Mouse (Mus musculus) intestine, postnatal 0 days (tissue): ENCODE measurements around the gene Ugt1a9. TPM values are rescaled to one million over a fixed set of nuclear protein-coding genes. Genes with fewer than 3 reads are reported as not detected.
A peak's percentile ranks its signal among the peaks of the same experiment; 100 is the strongest.

Experiments used
- ATAC-seq: fragments of 200-750 bp; cut with Nextera tagmentation; 2 replicates; pipeline ENCODE4 v1.8.0; 2017; ENCODE audit warnings: mild to moderate bottlenecking, moderate TSS enrichment, moderate library complexity
- H3K27ac ChIP-seq: fragments of 300-500 bp; sonication (generic); 2 replicates; pipeline ENCODE4 v1.5.1; 2014; ENCODE audit warnings: mild to moderate bottlenecking, low read depth, low read length, moderate library complexity
- H3K27me3 ChIP-seq: fragments of 300-500 bp; sonication (generic); replicated peaks from 2 replicates; pipeline ENCODE4 v1.6.1; 2014; ENCODE audit warnings: low read length, mixed read lengths; ENCODE audit not compliant: control insufficient read depth, insufficient read depth
- H3K36me3 ChIP-seq: fragments of 300-500 bp; sonication (generic); 2 replicates; pipeline ENCODE4 v1.6.1; 2014; ENCODE audit warnings: mild to moderate bottlenecking, moderate library complexity; ENCODE audit not compliant: control insufficient read depth, insufficient read depth
- H3K4me1 ChIP-seq: fragments of 300-500 bp; sonication (generic); replicated peaks from 2 replicates; pipeline ENCODE4 v1.6.1; 2014; ENCODE audit warnings: antibody characterized with exemption, low read length, mixed read lengths; ENCODE audit not compliant: control insufficient read depth, insufficient read depth
- H3K4me2 ChIP-seq: fragments of 300-500 bp; sonication (generic); replicated peaks from 2 replicates; pipeline ENCODE4 v1.6.1; 2014; ENCODE audit warnings: low read depth, mild to moderate bottlenecking, moderate library complexity
- H3K4me3 ChIP-seq: fragments of 300-500 bp; sonication (generic); 2 replicates; pipeline ENCODE4 v1.5.1; 2014; ENCODE audit warnings: low read depth, low read length
- H3K9ac ChIP-seq: fragments of 300-500 bp; sonication (generic); 2 replicates; pipeline ENCODE4 v1.6.1; 2014; ENCODE audit warnings: mild to moderate bottlenecking, low read depth, low read length
- H3K9me3 ChIP-seq: fragments of 300-500 bp; sonication (generic); 2 replicates; pipeline ENCODE4 v1.6.1; 2016; ENCODE audit warnings: mixed run types; ENCODE audit not compliant: control insufficient read depth
- CTCF ChIP-seq: sonication (generic); IDR thresholded peaks from 2 replicates; pipeline ENCODE4 v1.5.1; 2016; ENCODE audit warnings: low read depth, mild to moderate bottlenecking, control low read depth, antibody characterized with exemption, moderate library complexity
- WGBS: fragments of 180-500 bp; shearing (Covaris S2); extraction: QIAGEN DNeasy Blood & Tissue Kit; methylation state at CpG from one replicate; pipeline ENCODE4 v1.1.7; 2014; 5-methylcytosine and 5-hydroxymethylcytosine counted together
- polyA plus RNA-seq: library from polyadenylated mRNA; unstranded; fragments of >200 nt; fragmentation: Nextera tagmentation; extraction: Ambion mirVana; gene quantifications from 2 replicates; pipeline ENCODE4 v1.2.1, GENCODE M21; 2015

Ugt1a9 gene
- polyA plus RNA-seq, 1 experiment from 2014 or later = 38.4 TPM

DNA sequence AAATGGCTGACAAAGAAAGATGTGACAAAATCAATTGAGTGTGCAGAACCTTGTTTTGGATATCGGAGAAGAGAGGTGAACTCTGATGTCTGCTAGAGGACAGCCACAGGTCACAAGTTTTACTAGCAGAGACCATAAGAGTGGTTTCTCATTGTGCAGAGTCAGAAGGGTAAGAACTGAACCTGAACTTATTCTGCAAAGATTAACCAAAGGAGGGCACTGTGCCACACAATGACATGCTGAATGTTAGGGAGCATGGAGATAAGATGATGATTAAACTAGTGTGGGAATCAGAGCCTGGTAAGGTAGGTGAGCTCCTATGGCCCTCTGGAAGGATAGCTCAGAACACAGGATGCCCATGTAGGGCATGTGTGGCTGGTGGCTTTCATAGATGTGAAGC, 125.1 kb downstream of the Ugt1a9 start:
- Histone ChIP-seq H3K9me3 (no peaks in the 10 kb centered on the region), H3K4me1 (no peaks in the 10 kb centered on the region), H3K27me3 (no peaks in the 10 kb centered on the region), H3K36me3 (no peaks in the 10 kb centered on the region), H3K9ac (no peak overlapping the region), H3K4me3 (no peak overlapping the region), H3K27ac (no peak overlapping the region), H3K4me2 (no peak overlapping the region)
- TF ChIP-seq CTCF = peak; percentile 40
- WGBS = 86% methylated on average over 1 of the region's 1 CpGs
- ATAC-seq = no peak

DNA sequence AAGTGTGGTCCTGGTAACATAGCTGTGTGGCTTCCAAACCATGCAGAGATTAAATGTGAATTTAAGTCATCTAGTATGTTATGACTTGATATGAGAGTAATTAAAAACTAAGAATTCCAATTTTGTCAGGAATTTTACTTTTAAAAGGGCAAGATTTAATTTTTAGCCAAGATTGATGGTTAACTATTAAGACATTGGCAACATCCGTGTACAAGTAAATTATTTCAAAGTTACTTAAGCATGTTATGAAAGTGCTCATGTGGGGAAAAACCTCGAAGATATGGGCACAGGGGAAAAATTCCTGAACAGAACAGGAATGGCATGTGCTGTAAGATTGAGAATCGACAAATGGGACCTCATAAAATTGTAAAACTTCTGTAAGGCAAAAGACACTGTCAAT, 126.8 kb downstream of the Ugt1a9 start:
- Histone ChIP-seq H3K4me1 (no peaks in the 10 kb centered on the region), H3K4me3 (no peak overlapping the region), H3K4me2 (no peak overlapping the region), H3K27ac (no peak overlapping the region), H3K9me3 (no peaks in the 10 kb centered on the region), H3K9ac (no peak overlapping the region), H3K36me3 (no peaks in the 10 kb centered on the region), H3K27me3 (no peaks in the 10 kb centered on the region)
- no peak for ATAC-seq
- TF ChIP-seq CTCF = no peak
- WGBS = 82% methylated on average over 3 of the region's 3 CpGs

DNA sequence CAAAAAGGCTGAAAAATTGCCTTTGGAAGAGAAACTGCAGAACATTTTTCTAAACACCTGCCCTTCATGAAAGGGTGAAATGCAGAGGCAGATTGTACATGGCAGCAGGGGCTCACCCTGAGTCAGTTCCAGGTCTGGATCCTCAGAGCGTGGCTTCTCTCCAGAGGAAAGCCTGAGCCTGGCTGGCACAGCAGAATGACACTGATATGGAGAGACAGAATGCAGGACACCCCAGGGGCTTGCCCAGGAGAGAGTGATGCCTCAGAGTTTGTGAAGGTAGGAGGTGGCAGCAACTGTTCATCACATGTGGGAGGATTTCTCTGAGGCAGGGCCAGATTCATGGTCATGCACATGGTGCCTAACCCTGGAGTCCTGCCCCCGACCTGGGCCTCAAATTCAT, 129.4 kb downstream of the Ugt1a9 start:
- H3K27ac ChIP-seq = no peak overlapping the region
- H3K9ac ChIP-seq = no peak overlapping the region
- H3K9me3 ChIP-seq = no peaks in the 10 kb centered on the region
- WGBS = 62% methylated on average over 2 of the region's 2 CpGs
- no peaks in the 10 kb centered on the region for H3K27me3 ChIP-seq
- TF ChIP-seq CTCF = no peak
- no peak overlapping the region for H3K4me2 ChIP-seq
- no peak overlapping the region for H3K4me3 ChIP-seq
- no peak for ATAC-seq
- H3K4me1 ChIP-seq = no peaks in the 10 kb centered on the region
- H3K36me3 ChIP-seq = no peaks in the 10 kb centered on the region

DNA sequence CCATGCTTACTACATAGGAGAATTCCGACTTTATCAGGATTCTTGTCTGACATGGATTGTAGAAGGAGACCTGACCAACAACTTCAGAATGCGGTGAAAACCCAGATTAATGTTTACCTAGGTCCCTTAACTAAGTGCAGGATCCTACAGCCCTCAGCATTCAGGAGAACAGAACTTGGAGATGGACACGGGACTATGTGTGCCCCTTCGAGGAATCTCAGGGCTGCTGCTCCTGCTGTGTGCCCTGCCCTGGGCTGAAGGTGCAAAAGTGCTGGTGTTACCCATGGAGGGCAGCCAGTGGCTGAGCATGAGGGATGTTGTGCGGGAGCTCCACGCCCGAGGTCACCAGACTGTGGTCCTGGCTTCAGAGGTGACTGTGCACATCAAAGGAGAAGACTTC, 129.9 kb downstream of the Ugt1a9 start, which contains the start of gene Ugt1a2:
TSS of gene Ugt1a2 (plus strand) at position 146 of the 400 bp plus-strand sequence.
- TF ChIP-seq CTCF = no peak
- Histone ChIP-seq H3K4me1 (no peaks in the 10 kb centered on the region), H3K9ac (no peak within 1 kb of the TSS), H3K9me3 (no peaks in the 10 kb centered on the region), H3K27me3 (no peaks in the 10 kb centered on the region), H3K4me3 (no peak within 1 kb of the TSS), H3K27ac (no peak within 1 kb of the TSS), H3K4me2 (no peak within 1 kb of the TSS), H3K36me3 (no peaks in the 10 kb centered on the region)
- no peak for ATAC-seq
- WGBS = 53% methylated on average over 7 of the region's 7 CpGs

DNA sequence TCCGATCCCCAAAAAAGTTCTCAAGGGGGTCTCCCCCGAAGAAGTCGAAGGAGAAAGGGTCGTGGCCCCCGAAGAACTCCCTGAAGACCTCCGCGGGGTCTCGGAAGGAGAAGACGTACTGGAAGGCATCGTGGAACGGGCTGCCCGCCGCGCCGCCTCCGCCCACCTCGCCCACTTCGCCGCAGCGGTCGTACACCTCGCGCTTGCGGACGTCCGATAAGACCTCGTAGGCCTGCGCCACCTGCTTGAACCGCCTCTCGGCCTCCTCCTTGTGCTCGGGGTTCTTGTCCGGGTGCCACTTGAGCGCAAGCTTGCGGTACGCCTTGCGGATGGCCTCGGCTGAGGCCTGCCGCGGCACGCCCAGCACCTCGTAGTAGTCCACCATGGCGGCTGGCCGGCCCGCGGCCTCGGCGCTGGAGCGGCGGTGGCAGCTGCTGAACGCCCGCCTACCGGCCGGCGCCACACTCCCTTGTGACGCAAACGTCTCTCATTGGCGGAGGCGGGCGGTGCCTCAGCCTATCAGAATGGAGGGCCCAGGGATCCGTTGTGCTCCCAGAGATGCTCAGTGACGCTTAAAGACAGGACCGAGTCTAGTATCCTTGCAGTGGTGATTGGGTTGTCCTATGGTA, 134.8 kb downstream of the Ugt1a9 start, which contains the start of gene Dnajb3:
TSS of gene Dnajb3 (minus strand) at position 489 of the 629 bp plus-strand sequence.
- Histone ChIP-seq H3K9me3 (no peaks in the 10 kb centered on the region), H3K4me3 (peak within 1 kb of the TSS; percentile 35), H3K9ac (peak within 1 kb of the TSS; percentile 58), H3K4me1 (peaks cover 4% of the 10 kb centered on the region; the same call in 1 of the 2 replicates), H3K36me3 (no peaks in the 10 kb centered on the region), H3K4me2 (peak within 1 kb of the TSS; percentile 70), H3K27me3 (no peaks in the 10 kb centered on the region), H3K27ac (peak within 1 kb of the TSS; percentile 69)
- peak; percentile 71 for ATAC-seq
- WGBS = 9% methylated on average over 62 of the region's 62 CpGs
- peak; percentile 29; the same call in 1 of the 2 replicates for TF ChIP-seq CTCF

DNA sequence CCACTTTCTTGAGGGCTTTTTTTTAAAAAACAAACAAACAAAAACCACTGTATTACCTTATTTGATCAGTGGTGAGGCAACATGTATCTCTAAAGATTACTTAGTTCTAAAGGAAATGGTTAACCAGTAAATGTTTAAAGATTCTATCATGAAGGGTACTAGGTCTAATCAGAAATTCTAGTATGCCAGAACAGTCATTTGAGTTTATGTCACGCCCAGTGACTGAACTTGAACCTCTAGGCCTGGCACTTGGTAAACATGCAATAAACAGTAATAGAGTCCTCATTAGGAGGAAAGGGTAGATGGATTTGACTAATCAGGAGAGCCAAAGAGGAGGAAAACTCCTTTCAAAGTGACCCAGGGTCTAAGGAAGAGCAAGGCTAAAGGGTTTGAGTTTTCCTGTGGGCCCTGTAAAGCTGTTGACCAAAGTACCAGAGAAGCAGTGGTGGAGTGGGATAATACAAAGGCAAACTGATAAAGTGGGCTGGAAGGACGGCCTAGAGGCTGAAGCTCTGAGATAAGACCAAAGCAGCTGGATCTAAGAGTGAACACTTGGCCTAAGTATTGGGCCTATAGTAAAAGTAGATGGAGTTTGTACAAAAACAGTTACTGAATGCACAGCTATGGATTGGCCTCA, 136.4 kb downstream of the Ugt1a9 start:
- WGBS = 53% methylated on average over 2 of the region's 2 CpGs
- ATAC-seq = peak; percentile 39

More for the DNA sequence above, 136.4 kb downstream of the Ugt1a9 start:
- H3K9ac ChIP-seq = no peak overlapping the region
- no peak overlapping the region for H3K4me3 ChIP-seq
- peak overlapping the region; percentile 62 for H3K27ac ChIP-seq
- H3K9me3 ChIP-seq = 0 out of 2 replicates have a peak, but pooled peaks cover 6% of the 10 kb centered on the region
- no peak overlapping the region for H3K4me2 ChIP-seq
- no peaks in the 10 kb centered on the region for H3K27me3 ChIP-seq
- H3K36me3 ChIP-seq = no peaks in the 10 kb centered on the region
- no peak for TF ChIP-seq CTCF
- peaks cover 4% of the 10 kb centered on the region; the same call in 1 of the 2 replicates for H3K4me1 ChIP-seq
